Mouse (Mus musculus) lung, postnatal 36 days (tissue): ENCODE results near the gene Tmem178.
"Not testable (repeated sequence)": the region's sequence is repeated elsewhere in the genome, so short reads cannot be mapped to it uniquely, and the experiment has no call there.

Experiments
- DNase-seq: peaks from one replicate; pipeline ENCODE4 v3.0.0; 2022; ENCODE audit warnings: mixed read lengths

Tmem178 gene

DNA sequence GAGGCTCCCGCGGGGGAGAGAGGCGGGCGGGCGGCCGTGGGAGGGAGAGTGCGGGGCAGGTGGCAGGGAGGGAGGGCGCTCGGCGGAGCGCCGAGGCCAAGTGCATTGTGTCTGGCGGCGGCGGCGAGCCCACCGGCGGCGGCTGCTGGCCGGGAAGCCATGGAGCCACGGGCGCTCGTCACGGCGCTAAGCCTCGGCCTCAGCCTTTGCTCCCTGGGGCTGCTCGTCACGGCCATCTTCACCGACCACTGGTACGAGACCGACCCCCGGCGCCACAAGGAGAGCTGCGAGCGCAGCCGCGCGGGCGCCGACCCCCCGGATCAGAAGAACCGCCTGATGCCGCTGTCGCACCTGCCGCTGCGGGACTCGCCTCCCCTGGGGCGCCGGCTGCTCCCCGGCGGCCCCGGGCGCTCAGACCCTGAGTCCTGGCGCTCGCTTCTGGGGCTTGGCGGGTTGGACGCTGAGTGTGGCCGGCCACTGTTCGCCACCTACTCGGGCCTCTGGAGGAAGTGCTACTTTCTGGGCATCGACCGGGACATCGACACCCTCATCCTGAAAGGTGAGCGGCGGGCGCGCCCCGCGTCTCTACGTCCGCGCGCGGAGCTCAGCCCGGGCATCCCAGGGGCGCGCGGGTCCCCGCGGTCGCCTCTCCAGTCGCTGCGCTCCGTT, at the start of gene Tmem178:
Tmem178 (plus strand) TSS at position 103 of the 669 bp plus-strand sequence.
- DNase-seq = peak; percentile 8

DNA sequence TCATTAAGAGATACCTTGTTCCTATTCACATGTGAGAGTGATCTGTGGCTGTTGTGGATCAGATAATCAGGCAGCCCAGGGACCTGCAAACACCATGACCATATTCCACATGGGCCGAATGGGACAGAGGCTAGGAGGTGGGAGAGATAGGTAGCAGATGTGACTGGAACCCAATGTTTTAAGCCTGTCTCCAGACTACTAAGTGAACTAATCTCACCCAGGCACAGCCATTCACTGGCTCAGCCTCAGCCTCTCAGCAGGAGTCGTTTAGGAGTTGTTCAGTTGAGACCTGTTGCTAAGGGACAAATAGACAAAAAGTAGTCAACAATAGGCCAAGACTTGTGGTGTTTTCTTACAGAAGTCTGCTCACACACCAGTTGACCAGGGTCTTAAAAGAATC, 48.0 kb upstream of the Tmem178 start:
- no peak for DNase-seq

DNA sequence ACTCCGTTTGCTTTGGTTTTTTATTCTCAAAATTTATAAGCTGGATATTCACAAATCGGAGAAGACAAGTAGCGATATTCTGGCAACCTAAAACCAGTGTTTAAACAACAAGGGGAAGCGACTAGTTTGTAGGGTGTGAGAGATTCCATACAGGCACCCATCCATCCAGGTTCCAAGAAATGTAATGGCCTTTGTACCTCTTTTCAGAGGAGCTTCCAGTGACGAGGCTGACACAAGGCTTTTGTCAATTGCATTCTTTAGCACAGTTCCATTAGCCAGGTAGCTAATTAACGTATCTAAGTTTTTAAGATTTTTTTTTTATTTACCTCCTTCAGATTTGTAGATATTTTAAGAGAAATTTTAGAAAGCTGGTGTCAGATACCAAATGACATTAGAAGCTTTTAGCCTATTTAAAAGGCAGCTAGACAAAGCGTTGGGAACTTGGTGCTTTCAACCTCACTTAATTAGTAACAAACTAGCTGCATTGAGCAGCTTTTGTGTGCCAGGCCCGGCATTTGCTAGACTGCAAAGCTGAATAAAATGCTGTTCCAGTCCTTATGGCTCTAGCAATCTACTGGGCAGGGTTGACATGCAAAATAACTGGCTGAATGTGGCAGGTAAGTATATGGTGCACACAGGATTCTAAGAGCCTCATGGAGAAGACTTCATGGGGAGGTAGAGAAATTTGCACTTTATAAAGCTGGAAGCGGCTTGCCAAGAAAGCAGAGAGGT, 46.6 kb upstream of the Tmem178 start:
- no peak for DNase-seq

DNA sequence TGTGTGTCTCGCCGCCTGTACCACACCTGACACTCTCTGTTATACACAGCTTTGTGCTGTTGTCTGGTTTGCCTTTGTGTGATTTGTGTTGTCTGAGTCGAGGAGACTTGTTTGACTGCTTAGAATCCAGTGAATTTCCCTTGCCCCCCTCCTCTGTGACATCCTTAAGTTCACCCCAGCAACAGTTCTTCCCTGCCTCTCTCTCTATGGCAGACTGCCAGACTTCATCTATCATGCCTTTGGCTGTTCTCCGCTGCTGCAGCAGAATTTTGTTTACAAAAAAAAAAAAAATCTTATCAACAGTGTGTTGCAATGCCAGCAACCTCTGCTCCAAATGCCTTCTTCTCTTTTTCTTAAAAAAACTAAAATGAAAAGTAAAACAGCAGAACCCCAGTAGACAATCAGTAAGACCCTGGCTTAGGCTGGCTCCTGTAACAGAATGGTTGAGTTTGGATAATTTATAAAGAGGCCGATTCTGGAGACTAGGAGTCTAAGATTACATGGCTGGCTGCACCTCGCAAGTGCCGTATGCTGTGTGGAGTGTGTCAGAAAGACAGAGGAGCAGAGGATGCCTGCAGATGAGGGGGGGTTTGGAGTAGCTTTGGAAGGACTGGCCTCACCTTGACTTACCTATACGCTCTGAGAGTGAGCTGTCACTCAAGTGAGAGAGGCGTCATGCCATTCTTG, 44.8 kb upstream of the Tmem178 start:
- peak; percentile 84 for DNase-seq

DNA sequence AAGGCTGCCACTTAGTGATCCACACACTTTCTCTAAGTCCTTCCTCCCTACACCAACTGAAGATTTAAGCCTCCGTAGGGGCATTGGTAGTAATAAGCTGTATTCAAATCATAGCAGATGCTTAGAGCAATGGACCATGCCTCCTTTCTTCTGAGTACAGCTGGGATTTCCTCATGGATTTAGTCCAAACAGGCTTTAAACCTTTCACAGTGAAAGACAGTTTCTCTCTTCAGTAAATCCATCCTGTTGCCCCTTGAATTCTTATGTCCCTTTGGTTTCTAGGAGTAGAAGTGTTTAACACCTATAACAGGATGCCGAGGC, 44.3 kb upstream of the Tmem178 start:
- DNase-seq = no peak

DNA sequence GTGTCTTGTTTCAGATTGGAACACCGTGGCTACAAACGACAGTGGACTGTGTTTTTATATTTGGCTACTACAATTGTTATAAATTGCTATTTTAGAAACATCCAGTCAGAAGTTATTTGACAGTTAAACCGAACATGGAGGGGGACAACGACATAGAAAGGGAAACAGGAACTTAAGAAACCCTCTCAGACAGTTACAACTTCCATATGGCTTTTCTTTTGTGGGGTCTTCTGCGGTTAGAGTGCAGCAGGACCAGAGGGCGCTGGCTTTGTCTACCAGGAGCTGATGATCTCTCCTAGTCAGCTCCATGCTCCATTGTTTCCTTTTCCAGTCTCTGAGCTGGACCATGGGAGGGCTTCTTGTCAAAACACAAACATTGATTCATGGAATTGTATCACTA, 42.5 kb upstream of the Tmem178 start:
- no peak for DNase-seq

DNA sequence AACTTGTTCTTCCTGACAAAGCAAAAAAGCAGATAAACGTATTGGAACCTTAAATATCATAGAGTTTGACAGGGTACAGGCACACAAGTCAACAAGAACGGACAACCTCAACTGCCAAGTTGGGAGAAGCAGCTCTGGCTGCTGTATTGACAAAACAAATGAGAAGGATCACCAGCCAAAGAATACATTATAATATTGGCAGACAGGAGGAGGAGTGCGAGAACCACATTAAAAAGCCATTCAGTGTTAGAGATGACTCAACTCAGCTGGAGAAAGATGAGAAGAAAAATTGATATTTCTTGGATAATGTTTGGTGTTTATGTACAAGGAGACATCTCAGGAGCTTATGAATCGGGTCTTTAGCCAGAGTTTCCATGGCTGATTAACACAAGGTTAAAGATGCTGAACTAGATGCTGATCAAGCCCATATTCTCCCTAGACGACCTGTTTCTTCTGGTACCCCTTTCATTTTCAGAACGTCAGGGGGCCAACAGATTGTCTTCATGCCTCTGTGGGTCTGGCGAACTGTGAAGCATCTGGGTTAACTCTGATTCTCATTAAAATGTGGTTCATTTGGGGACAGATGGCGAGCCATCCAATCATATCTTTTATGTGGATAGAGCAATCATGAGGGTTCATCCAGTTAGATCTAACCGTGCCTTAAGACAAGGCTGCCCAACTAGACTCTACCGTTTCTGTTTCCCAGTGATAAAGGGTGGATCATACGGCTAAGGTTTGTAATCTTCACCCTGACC, 41.1 kb upstream of the Tmem178 start:
- DNase-seq = no peak

DNA sequence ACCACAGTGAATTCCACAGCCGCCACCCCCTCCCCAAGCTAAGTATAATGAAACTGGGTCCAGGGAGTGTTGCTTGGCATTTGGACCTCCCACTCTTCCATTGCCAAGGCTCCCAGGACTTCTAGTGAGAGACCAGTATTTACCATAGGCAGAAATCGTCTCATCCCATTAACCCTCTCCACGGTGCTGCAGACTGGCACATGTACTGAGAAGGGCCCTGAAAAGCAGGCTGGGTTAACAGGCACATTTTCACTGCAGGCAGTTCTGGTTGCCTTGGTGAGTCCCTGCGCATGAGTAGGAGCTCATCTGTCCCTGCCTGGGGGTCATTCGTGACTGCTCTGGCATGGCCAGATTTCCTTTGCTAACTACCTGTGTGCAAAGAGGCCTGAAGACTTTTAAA, 40.4 kb upstream of the Tmem178 start:
- DNase-seq = no peak

DNA sequence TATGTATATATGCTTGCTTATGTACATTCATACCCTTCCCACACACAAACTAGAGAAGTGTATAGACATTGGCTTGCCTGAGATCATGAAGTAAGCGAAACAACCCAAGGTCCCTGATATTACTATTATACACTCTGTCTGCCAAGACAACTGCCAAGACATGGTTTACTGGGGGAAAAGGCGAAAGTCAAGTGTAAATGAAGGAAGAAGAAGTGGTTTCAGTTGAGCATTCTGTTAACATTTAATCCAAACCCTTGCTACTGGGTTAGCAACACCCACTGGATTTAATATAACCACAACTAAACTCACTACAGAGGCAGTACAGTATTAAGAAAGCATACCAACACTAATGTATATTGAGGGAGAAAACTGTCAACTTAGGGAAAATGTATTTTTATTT, 28.8 kb upstream of the Tmem178 start:
- no peak for DNase-seq

DNA sequence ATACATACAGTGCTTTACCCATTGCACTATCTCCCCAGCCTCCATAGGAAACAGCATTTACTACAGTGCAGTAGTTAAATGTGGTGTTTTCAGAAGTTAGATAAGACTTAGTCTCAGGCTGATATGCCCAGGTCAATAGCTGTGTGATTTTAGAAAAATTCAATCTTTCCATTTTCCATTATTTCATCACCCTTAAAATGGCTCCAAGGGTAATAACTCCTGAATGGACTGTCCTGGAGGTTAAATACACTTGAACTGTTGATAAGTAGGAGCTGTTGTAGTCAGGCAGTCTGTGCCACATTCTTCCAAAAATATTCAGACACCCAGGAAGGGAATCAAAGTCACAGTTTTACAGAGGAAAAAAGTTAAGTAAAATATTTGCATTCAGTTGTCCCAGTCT, 25.2 kb upstream of the Tmem178 start:
- DNase-seq = no peak

DNA sequence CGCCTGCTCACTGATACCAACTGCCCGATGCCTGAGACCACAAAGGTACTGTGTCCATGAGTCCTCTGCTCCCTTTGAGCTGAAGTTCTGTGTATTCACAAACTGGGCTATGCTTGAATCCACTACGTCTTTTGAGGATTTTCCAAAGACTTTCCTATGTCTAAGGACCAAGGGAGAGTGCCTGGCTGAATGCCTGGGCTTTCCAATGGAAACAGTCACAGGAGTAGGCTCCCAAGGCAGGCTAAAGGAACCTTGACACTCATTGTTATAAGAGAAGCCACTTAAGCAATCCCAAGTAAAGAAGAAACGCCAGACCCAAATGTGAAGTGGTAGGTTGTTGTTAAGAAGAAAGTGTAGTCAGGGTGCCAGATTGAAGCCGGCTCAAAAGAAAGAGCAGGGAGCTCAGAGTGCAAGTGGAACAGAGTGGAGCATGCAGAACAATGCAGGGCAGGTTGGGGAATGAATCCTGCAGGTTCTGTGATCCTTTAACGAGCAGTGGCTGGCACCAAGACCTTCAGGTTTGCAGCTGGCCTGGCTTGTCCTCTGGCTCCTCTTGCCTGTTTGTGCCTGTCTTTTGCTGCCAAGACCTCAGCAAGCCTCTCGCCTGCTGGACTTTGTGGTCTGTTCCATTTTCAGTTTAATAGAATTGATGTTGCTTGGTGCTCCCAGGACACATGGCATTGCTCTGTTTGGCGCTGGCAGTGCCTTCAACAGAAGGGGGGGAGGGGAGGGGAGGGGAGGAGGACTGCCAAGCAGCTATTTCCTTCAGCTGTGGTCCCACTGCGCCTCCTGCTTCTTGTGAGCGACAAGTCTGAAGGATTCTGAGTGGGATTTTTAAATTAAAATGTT, 22.9 kb upstream of the Tmem178 start:
- peak; percentile 58 for DNase-seq

DNA sequence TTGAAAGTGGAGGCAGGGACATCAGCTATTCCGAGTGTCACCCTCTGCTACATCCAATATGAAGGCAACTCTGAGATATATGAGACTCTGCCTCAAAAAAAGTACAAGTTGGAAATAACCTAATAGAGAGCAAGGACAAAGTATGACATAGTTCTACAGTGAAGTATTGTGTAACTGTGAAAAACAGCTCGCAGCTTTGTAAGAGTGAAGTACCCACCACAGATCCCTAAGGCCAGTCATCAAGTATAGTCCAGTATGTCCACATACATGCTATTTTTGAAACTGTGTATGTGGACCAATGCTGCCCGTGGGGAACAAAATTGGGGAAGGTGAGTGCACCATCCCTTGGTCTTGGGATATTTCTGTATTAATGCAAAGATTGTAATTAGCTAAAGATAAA, 18.9 kb upstream of the Tmem178 start:
- DNase-seq = no peak

DNA sequence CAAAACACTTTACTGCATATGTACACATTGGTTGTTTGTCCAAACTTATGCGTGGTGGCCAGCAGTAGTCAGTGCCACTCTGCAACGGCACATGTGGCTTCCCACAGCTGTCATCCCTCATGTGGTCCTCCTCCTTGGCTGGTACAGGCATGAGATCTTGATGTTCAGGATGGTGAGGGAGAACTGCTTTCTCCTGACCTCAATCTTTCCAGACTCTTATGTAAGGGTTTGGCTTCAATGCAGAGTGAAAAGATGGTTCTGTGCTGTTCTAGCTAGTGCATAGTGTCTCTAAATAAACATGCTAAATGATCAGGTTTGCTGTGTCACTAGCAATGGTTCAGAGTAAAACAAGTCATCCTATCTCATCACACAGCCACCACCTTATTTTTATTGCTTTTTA, 17.3 kb upstream of the Tmem178 start:
- DNase-seq = peak; percentile 29

DNA sequence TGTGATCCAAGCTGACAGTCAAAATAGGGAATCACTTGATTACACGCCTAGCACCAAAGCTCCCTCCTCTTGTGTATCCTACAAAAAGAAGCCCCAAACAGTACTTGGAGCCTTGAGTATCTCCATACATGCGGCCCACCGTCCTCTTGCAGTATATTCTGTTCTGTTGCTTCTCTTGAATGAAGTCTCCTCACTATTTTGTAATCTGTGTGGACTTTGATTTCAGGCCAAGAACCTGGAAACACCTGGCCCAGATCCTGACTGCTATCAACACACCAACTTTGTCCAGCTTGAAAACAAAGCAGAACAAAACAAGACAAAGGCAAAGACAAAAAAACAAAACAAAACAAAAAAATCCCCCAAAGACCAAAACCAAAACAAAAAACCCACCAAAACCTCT, 11.7 kb upstream of the Tmem178 start:
- peak; percentile 38 for DNase-seq

DNA sequence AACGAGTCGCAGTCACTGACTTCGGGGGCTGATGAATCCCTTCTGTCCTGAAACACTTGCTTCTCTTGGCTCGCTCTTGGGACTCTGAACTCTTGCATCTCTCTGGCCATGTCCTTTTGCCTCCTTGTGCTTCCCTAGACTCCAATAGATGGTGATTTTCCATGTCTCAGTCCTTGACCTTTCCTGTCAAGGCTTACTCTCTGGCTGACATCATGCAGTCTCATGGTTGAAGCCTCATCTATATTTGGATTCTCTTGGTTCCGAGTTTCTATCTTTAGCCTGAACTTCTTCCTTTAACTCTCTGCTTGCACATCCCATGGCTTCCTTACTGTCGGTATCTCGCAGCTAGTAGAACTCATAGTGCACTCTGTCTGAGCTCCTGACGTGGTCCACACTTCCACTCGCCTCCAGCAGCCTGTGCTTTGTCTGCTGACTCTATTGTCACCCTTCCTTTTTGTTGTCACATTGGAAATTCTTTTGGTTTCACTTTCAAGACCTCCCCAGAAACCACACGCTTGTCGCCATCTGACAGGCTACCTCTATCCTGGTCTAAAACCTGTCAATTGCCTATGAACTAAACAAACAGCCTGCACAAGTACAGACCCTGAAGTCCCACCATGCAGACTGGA, 10.9 kb upstream of the Tmem178 start:
- DNase-seq = no peak

DNA sequence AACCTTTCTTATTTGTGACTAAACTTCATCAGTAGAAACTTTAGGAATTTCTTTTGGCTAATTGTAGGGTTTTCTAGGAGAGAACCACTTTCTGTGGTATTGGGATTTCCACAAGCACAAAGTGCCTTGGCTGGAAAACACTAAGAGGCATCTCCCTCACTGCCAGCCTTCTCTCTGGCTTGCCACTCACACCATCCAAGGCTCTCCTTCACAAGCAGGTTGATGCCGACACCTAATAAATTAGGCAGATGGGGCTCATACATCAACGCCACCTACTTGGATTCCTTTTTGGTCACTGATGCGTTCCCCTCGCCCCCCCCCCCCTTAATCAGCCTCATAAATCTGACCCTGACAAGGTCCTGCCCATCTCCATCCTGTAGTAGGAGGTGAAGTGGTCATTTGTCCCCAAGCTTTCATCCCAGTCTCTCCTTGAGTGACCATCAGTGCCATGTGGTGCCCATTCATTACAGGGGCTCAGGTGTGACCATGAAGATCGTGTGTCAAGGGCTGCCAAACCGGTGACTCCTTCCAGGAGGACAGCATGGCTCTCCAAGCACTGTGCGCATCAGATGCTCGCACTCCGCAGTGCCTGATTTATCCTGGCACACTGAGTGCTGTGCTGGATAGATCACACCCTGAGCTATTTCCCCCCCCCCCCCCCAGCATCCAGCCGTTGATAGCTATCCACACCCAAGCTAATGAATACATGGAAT, 8.5 kb upstream of the Tmem178 start:
- DNase-seq = no peak

DNA sequence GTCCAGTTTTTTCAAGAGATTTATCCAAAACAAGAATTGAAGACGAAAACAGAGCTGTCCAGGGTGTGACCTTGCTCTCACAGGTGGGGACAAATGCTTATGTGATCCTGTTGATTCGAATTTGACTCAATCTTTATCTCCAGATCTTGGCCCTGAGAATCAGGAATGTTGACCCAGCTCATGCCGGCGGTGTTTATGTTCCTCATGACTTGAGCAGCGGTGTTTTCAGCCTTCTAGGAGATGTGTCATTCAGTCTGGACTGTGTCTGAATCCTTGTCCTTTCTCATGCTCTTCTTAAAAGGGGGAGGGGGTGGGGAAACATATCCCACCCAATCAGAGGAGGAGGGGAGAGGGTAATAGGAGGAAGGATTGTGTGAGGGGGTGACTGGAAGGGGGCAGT, 7.9 kb upstream of the Tmem178 start:
- no peak for DNase-seq

DNA sequence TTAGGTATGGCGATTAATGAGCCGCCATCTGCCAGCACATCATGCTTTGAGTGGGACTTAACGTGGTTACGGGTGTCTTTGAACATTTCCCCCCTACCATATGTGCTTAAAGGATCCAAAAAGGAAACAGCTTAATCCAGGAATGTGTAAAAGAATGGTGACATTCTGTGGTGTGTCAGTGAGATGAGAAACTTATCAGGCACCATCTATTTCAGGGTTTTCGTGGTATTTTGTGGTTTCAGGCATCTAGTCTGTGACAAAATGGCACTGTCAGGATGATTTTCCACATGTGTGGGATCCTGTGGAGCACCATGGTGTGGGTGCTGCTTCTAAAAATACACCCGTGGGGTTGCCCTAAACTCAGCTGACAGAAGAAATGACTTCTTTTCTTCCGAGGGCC, 4.6 kb upstream of the Tmem178 start:
- no peak for DNase-seq

DNA sequence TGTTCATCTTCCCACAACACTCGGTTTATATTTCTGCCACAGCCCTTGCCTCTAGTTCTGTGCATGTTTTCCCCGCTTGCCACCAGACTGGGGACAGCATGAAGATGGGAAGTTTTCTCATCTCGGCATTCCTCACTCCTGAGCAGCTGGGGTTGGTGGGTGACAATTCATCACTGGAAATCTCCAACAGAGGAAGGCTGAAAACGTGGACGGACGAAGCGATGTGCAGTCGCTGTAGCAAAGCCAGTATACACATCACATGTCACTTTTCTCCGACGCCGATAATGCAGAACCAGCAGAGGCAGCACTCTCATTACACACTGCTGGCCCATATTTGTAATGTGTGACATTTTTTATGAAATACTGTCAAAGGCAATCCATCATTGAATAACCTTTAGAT, 2.6 kb upstream of the Tmem178 start:
- no peak for DNase-seq

DNA sequence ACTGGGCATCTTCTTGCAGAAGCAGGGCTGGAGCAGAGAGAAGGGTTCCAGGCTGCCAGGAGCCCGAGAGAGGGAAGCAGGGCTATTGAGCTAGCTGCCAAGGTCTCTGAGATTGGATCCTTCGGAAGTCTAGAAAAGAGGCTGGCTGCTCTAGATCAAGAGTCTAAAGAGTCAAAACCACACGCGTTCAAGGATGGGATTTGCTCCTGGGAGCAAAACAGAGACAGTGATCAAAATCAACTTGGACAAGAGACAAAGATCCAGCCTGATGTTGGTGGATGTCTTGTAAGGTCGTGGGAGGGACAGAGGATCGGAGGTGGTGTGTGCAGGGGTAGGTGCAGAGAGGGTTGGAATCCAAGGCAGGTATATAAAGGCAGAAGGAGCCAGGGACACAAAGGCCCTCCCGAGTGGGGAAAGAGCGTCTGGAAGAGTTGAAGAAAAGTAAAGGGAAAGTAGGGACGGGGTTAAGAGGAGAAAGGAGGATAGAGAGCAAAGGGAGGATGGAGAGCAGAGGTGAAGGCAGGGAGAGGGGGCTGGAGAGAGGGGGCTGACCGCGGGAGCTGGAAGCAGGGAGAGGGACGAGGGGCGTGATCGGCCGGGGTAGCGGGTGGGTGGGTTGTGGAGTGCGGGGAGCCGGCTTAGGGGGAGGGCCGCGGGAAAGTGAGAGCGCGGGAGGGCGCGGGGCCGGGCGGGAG, 450 bp upstream of the Tmem178 start:
- no peak for DNase-seq

DNA sequence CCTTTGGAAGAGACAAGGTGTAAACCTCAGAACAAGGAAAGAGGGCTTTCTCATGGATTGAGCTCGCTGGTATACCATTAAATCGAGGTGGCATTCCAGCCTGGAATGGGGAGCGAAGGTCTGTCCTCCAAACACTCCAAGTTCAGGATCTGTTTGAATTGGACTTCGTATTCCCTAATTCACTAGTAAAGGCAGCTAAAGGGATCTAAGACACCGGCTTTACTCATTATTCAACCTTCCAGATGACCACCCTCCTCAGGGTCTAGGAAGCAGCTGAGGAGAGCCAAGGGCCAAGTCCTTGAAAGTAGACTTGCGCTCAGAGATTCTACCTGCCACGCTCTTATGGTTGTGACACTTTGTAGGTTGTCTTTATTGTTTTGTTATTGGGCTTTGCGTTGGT, 1.1 kb downstream of the Tmem178 start:
- not testable (repeated sequence) for DNase-seq
